Comparison of ENCODE assay signal across 7 mouse cellular contexts in the genomic region with DNA sequence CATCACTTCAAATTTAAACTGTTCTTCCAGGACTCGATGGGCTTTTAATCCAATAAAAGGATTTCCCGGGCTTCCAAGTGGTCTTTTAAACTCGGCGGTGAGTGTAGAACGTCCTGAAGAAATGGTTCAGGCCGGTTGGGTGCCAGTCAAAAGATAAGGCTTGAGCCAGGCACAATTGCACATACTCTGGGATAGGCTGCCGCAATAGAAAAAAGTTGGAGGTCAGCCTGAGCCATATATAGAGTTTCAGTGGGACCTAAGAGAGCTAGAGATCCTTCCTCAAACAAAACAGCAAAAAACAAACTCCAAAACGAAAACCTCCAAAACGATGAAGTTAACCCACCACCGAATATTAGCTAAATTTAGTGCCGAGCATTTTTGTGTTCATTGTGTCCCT. TPM values are rescaled to one million over a fixed set of nuclear protein-coding genes. Genes with fewer than 3 reads are reported as not detected.
DNase-seq lines count a peak whose midpoint lies in the region; ATAC-seq and TF ChIP-seq lines count a peak whose summit lies in the region.

No protein-coding gene starts in this region.

- ATAC-seq in heart, postnatal 0 days (ENCODE audit: insufficient read depth, low read depth) = no peak
- ATAC-seq in liver, postnatal 0 days = no peak

- no peak for TF ChIP-seq EP300 in MEL (IDR thresholded peaks at IDR 0.05; ENCODE audit: low read depth in 1 of 2, low read length in 2 of 2)
- no peak for TF ChIP-seq EP300 in heart, postnatal 0 days (IDR thresholded peaks at IDR 0.05; ENCODE audit: low read depth)
- TF ChIP-seq EP300 in liver, postnatal 0 days (IDR thresholded peaks at IDR 0.05; ENCODE audit: low read depth) = no peak

- H3K4me1 ChIP-seq in MEL (ENCODE audit: control insufficient read depth in 1 of 2, insufficient read depth in 2 of 2, low read length in 2 of 2) = peaks cover 0 to 13% of the 10 kb centered on the region in 2 experiments; a peak in 2 of 4 replicates
- peaks cover 6% of the 10 kb centered on the region for H3K4me1 ChIP-seq in brown adipose tissue, adult 24 weeks (ENCODE audit: control insufficient read depth, insufficient read depth, insufficient read length, low read length)
- peaks cover 23% of the 10 kb centered on the region for H3K4me1 ChIP-seq in heart, postnatal 0 days (ENCODE audit: control insufficient read depth, insufficient read depth)
- H3K4me1 ChIP-seq in liver, postnatal 0 days (ENCODE audit: insufficient read depth) = peaks cover 3% of the 10 kb centered on the region

- no peaks in the 10 kb centered on the region for H3K27me3 ChIP-seq in MEL (ENCODE audit: control insufficient read depth in 1 of 2, insufficient read depth in 2 of 2, low read length in 2 of 2)
- H3K27me3 ChIP-seq in heart, postnatal 0 days (ENCODE audit: control insufficient read depth, insufficient read depth, low read length) = no peaks in the 10 kb centered on the region
- no peaks in the 10 kb centered on the region for H3K27me3 ChIP-seq in liver, postnatal 0 days (ENCODE audit: insufficient read depth, low read length)

- no peak for DNase-seq in MEL (ENCODE audit: low read depth, low spot score)
- peak; percentile 57 for DNase-seq in heart, postnatal 0 days (ENCODE audit: low spot score)
- DNase-seq in liver, postnatal 0 days = no peak
- DNase-seq in ovary, adult 18-20 months (ENCODE audit: low spot score) = no peak
- DNase-seq in adrenal gland, adult 8-10 months = no peak
- DNase-seq in right cerebral cortex, postnatal 14 days = no peak

- peak overlapping the region; percentile 97; the same call in 1 of the 2 replicates for H3K9ac ChIP-seq in MEL (ENCODE audit: control insufficient read depth, low read depth, low read length, poor library complexity, severe bottlenecking)
- peak overlapping the region; percentile 82 for H3K9ac ChIP-seq in heart, postnatal 0 days (replicated peaks; ENCODE audit: low read depth, low read length)
- no peak overlapping the region for H3K9ac ChIP-seq in liver, postnatal 0 days (replicated peaks)

- TF ChIP-seq POLR2A in MEL (IDR thresholded peaks at IDR 0.05; ENCODE audit: control insufficient read depth in 1 of 2, insufficient read depth in 1 of 2, low read depth in 1 of 2, low read length in 2 of 2, poor library complexity in 1 of 2) = no peak

- H3K4me2 ChIP-seq in heart, postnatal 0 days (ENCODE audit: low read depth, low read length) = peak overlapping the region; percentile 80
- peak overlapping the region; percentile 97; the same call in 1 of the 2 replicates for H3K4me2 ChIP-seq in liver, postnatal 0 days (ENCODE audit: low read depth, low read length)

- no peak for TF ChIP-seq RAD21 in MEL (IDR thresholded peaks at IDR 0.05; ENCODE audit: low read depth, low read length)

- H3K36me3 ChIP-seq in MEL (ENCODE audit: control insufficient read depth in 1 of 2, insufficient read depth in 2 of 2, low read length in 2 of 2) = peaks cover 0 to 4% of the 10 kb centered on the region in 2 experiments; a peak in 1 of 4 replicates
- no peaks in the 10 kb centered on the region for H3K36me3 ChIP-seq in heart, postnatal 0 days (replicated peaks; ENCODE audit: control insufficient read depth, insufficient read depth, low read length)
- H3K36me3 ChIP-seq in liver, postnatal 0 days (replicated peaks; ENCODE audit: insufficient read depth, low read length) = no peaks in the 10 kb centered on the region

- TF ChIP-seq CTCF in MEL (IDR thresholded peaks at IDR 0.05 in 2 of 3, conservative IDR thresholded peaks at IDR 0.05 in 1 of 3; ENCODE audit: control insufficient read depth in 1 of 3, insufficient read depth in 1 of 3, low read depth in 2 of 3, low read length in 3 of 3, poor library complexity in 1 of 3, severe bottlenecking in 1 of 3) = no peak
- no peak for TF ChIP-seq CTCF in heart, postnatal 0 days (IDR thresholded peaks at IDR 0.05; ENCODE audit: low read depth)
- no peak for TF ChIP-seq CTCF in liver, postnatal 0 days (IDR thresholded peaks at IDR 0.05; ENCODE audit: low read depth)

- H3K9me3 ChIP-seq in MEL (replicated peaks; ENCODE audit: insufficient read depth, low read length) = no peaks in the 10 kb centered on the region
- H3K9me3 ChIP-seq in heart, postnatal 0 days (replicated peaks; ENCODE audit: control insufficient read depth, low read length) = no peaks in the 10 kb centered on the region
- no peaks in the 10 kb centered on the region for H3K9me3 ChIP-seq in liver, postnatal 0 days (ENCODE audit: low read length)

- peak overlapping the region; percentile 58 to 85 for H3K4me3 ChIP-seq in MEL (ENCODE audit: control insufficient read depth in 1 of 2, insufficient read depth in 1 of 2, low read depth in 2 of 2, low read length in 2 of 2)
- H3K4me3 ChIP-seq in brown adipose tissue, adult 24 weeks (ENCODE audit: insufficient read depth, low read depth, low read length) = peak overlapping the region; percentile 88; the same call in 1 of the 2 replicates
- peak overlapping the region; percentile 64 for H3K4me3 ChIP-seq in heart, postnatal 0 days (ENCODE audit: low read depth, low read length)
- no peak overlapping the region for H3K4me3 ChIP-seq in liver, postnatal 0 days (ENCODE audit: low read depth, low read length)

- no peak overlapping the region for H3K27ac ChIP-seq in MEL (ENCODE audit: control insufficient read depth, low read depth, low read length)
- H3K27ac ChIP-seq in brown adipose tissue, adult 24 weeks (replicated peaks; ENCODE audit: low read depth, low read length) = peak overlapping the region; percentile 69
- H3K27ac ChIP-seq in heart, postnatal 0 days (ENCODE audit: low read depth) = peak overlapping the region; percentile 99
- H3K27ac ChIP-seq in liver, postnatal 0 days (ENCODE audit: low read depth) = no peak overlapping the region

- peaks cover 22% of the 10 kb centered on the region for H3K79me2 ChIP-seq in MEL (ENCODE audit: control insufficient read depth, insufficient read depth, low read length, poor library complexity)

- WGBS in heart, postnatal 0 days = 24% methylated on average over 11 of the region's 11 CpGs
- 64% methylated on average over 11 of the region's 11 CpGs for WGBS in liver, postnatal 0 days (ENCODE audit: insufficient replicate concordance)

TF ChIP-seq in MEL, 35 proteins besides CTCF, POLR2A, EP300 and RAD21:
- TF ChIP-seq NELFE (IDR thresholded peaks at IDR 0.05; ENCODE audit: low read depth, low read length) = no peak
- no peak for TF ChIP-seq MAFK (IDR thresholded peaks at IDR 0.05; ENCODE audit: borderline replicate concordance, low read depth, low read length)
- no peak for TF ChIP-seq GATA1 (IDR thresholded peaks at IDR 0.05; ENCODE audit: low read depth, low read length)

RNA-seq across cellular contexts. Expression of a gene that starts 0.7 kb away (rescaled TPM):
- total RNA-seq in MEL (2012; rRNA removed) = 112 and 140 TPM in 2 replicates
- polyA plus RNA-seq in MEL (2012; ENCODE audit: insufficient read depth in 1 of 2, insufficient read length in 2 of 2, low read depth in 1 of 2, low replicate concordance in 2 of 2, missing spikeins in 1 of 2) = 100 to 1,000 TPM in 1 of 2 experiments, not detected in 1; 168 TPM
- 143 and 178 TPM in 2 replicates for polyA plus RNA-seq in brown adipose tissue, adult 24 weeks (2012; ENCODE audit: insufficient read depth, insufficient read length, missing spikeins)
- 262 and 335 TPM in 2 replicates for total RNA-seq in heart, postnatal 0 days (2014; rRNA removed; ENCODE audit: low replicate concordance)
- polyA plus RNA-seq in heart, postnatal 0 days (2015; fragmentation: Nextera tagmentation; extraction: Ambion mirVana) = 301 and 332 TPM in 2 replicates
- polyA plus RNA-seq in liver, postnatal 0 days (2015; fragmentation: Nextera tagmentation; extraction: Ambion mirVana) = 14.3 and 16.2 TPM in 2 replicates
- total RNA-seq in adrenal gland, adult 8-10 months (2022) = 100 to 1,000 TPM; 108 to 155 (median 147) TPM

RNA-seq across cellular contexts. Expression of a gene that starts 30.0 kb away (rescaled TPM):
- 4.2 and 5.0 TPM in 2 replicates for total RNA-seq in MEL (2012; rRNA removed)
- 10 to 100 TPM in 1 of 2 experiments, not detected in 1; 13.5 TPM for polyA plus RNA-seq in MEL (2012; ENCODE audit: insufficient read depth in 1 of 2, insufficient read length in 2 of 2, low read depth in 1 of 2, low replicate concordance in 2 of 2, missing spikeins in 1 of 2)
- polyA plus RNA-seq in brown adipose tissue, adult 24 weeks (2012; ENCODE audit: insufficient read depth, insufficient read length, missing spikeins) = 45.9 and 49.1 TPM in 2 replicates
- total RNA-seq in heart, postnatal 0 days (2014; rRNA removed; ENCODE audit: low replicate concordance) = 16.3 and 16.4 TPM in 2 replicates
- 11.7 and 12.5 TPM in 2 replicates for polyA plus RNA-seq in heart, postnatal 0 days (2015; fragmentation: Nextera tagmentation; extraction: Ambion mirVana)
- polyA plus RNA-seq in liver, postnatal 0 days (2015; fragmentation: Nextera tagmentation; extraction: Ambion mirVana) = 5.4 and 5.7 TPM in 2 replicates
- total RNA-seq in adrenal gland, adult 8-10 months (2022) = 10 to 100 TPM; 53.7 to 68.1 (median 56.5) TPM

RNA-seq across cellular contexts. Expression of a gene that starts 46.1 kb away (rescaled TPM):
- total RNA-seq in MEL (2012; rRNA removed) = 5.9 and 8.0 TPM in 2 replicates
- polyA plus RNA-seq in MEL (2012; ENCODE audit: insufficient read depth in 1 of 2, insufficient read length in 2 of 2, low read depth in 1 of 2, low replicate concordance in 2 of 2, missing spikeins in 1 of 2) = 1 to 10 TPM in 1 of 2 experiments, not detected in 1; 7.4 TPM
- 15.9 and 18.9 TPM in 2 replicates for polyA plus RNA-seq in brown adipose tissue, adult 24 weeks (2012; ENCODE audit: insufficient read depth, insufficient read length, missing spikeins)
- total RNA-seq in heart, postnatal 0 days (2014; rRNA removed; ENCODE audit: low replicate concordance) = 8.6 and 16.6 TPM in 2 replicates
- polyA plus RNA-seq in heart, postnatal 0 days (2015; fragmentation: Nextera tagmentation; extraction: Ambion mirVana) = 15.4 and 16.5 TPM in 2 replicates
- 8.6 and 9.2 TPM in 2 replicates for polyA plus RNA-seq in liver, postnatal 0 days (2015; fragmentation: Nextera tagmentation; extraction: Ambion mirVana)
- 10 to 100 TPM; 21.0 to 24.8 (median 23.3) TPM for total RNA-seq in adrenal gland, adult 8-10 months (2022)

Comparison
In these comparisons a context has a peak if more than half of its experiments do, and no peak if none do; other contexts are left out.
1. H3K27ac ChIP-seq: peak in brown adipose tissue, adult 24 weeks (single experiment) and heart, postnatal 0 days (single experiment); none in MEL (single experiment) and liver, postnatal 0 days (single experiment).